Mouse (Mus musculus) T-helper 2 cell (primary cell): ENCODE results near the gene Mpz.
"Not testable (repeated sequence)": the region's sequence is repeated elsewhere in the genome, so short reads cannot be mapped to it uniquely, and the experiment has no call there.

Experiments
- in situ Hi-C: fragments of 300-600 bp; cut with MboI, MseI; formaldehyde crosslinking; loops from one replicate; pipeline ENCODE4 v1.15.1; 2025; ENCODE audit warnings: high pct_unique_total_duplicates

Gene Mpz

GRCm38 (mm10) chr1:171124398-171124797, 26.1 kb upstream of the Mpz start:
- in situ Hi-C loops: no loop called here

- in situ Hi-C loops: no loop called here
These were observed 21.3 kb upstream of the Mpz start for GRCm38 (mm10) chr1:171129251-171129650.

- in situ Hi-C loops: loop anchor here (5.0 kb wide), 1 partner anchor 751 kb away; no protein-coding TSS in a partner anchor
These were observed 19.5 kb upstream of the Mpz start for GRCm38 (mm10) chr1:171130971-171131370.

GRCm38 (mm10) chr1:171135600-171135999, 14.9 kb upstream of the Mpz start:
- in situ Hi-C loops: loop anchor here (5.0 kb wide), 1 partner anchor 82 kb away; no protein-coding TSS in a partner anchor

GRCm38 (mm10) chr1:171137486-171138155, 12.9 kb upstream of the Mpz start:
- in situ Hi-C loops: loop anchor here (5.0 kb wide), 1 partner anchor 80 kb away; no protein-coding TSS in a partner anchor

- in situ Hi-C loops: not testable (repeated sequence)
These were observed 7.5 kb upstream of the Mpz start for GRCm38 (mm10) chr1:171142981-171143380.

GRCm38 (mm10) chr1:171150838-171151391, 404 bp downstream of the Mpz start:
- in situ Hi-C loops: no loop called here

GRCm38 (mm10) chr1:171151966-171152365, 1.5 kb downstream of the Mpz start:
- in situ Hi-C loops: no loop called here

GRCm38 (mm10) chr1:171156644-171157043, 6.1 kb downstream of the Mpz start:
- in situ Hi-C loops: no loop called here

GRCm38 (mm10) chr1:171157965-171158364, 7.5 kb downstream of the Mpz start:
- in situ Hi-C loops: no loop called here

GRCm38 (mm10) chr1:171159485-171159975, 9.0 kb downstream of the Mpz start:
- in situ Hi-C loops: no loop called here

GRCm38 (mm10) chr1:171162526-171162925, 12.0 kb downstream of the Mpz start:
- in situ Hi-C loops: no loop called here

- in situ Hi-C loops: no loop called here
These were observed 13.7 kb downstream of the Mpz start for GRCm38 (mm10) chr1:171164258-171164657.

GRCm38 (mm10) chr1:171165629-171166345, 15.3 kb downstream of the Mpz start:
- in situ Hi-C loops: no loop called here

- in situ Hi-C loops: no loop called here
These were observed 18.4 kb downstream of the Mpz start for GRCm38 (mm10) chr1:171168906-171169305.

GRCm38 (mm10) chr1:171169913-171170312, 19.4 kb downstream of the Mpz start:
- in situ Hi-C loops: no loop called here

GRCm38 (mm10) chr1:171171138-171171537, 20.6 kb downstream of the Mpz start:
- in situ Hi-C loops: no loop called here

- in situ Hi-C loops: no loop called here
These were observed 22.3 kb downstream of the Mpz start for GRCm38 (mm10) chr1:171172779-171173178.

- in situ Hi-C loops: no loop called here
These were observed 29.1 kb downstream of the Mpz start for GRCm38 (mm10) chr1:171179487-171180171.

- in situ Hi-C loops: no loop called here
These were observed 32.5 kb downstream of the Mpz start for GRCm38 (mm10) chr1:171183025-171183424.

GRCm38 (mm10) chr1:171183620-171184019, 33.1 kb downstream of the Mpz start:
- in situ Hi-C loops: no loop called here

GRCm38 (mm10) chr1:171184314-171184713, 33.8 kb downstream of the Mpz start:
- in situ Hi-C loops: no loop called here
